Mouse (Mus musculus) liver, adult 2 months (tissue): ENCODE data around the gene Hspbap1. TPM values are rescaled to one million over a fixed set of nuclear protein-coding genes. Genes with fewer than 3 reads are reported as not detected.

Experiments used
- DNase-seq: peaks from one replicate; pipeline ENCODE4 v3.0.0-alpha.2; 2011; ENCODE audit warnings: low read depth, low spot score; ENCODE audit errors: extremely low read depth
- H3K27ac ChIP-seq: fragments of 200-500 bp; replicated peaks from 2 replicates; pipeline ENCODE4 v1.5.1; 2012; ENCODE audit warnings: low read depth, mild to moderate bottlenecking, control low read depth, inconsistent platforms, low read length; ENCODE audit not compliant: insufficient read depth
- H3K27me3 ChIP-seq: fragments of 200-500 bp; 2 replicates; pipeline ENCODE4 v1.6.1; 2012; ENCODE audit warnings: mild to moderate bottlenecking, moderate library complexity, low read length, inconsistent platforms; ENCODE audit not compliant: control insufficient read depth, insufficient read depth
- H3K36me3 ChIP-seq: fragments of 200-500 bp; 2 replicates; pipeline ENCODE4 v1.6.1; 2012; ENCODE audit warnings: low read length, inconsistent platforms; ENCODE audit not compliant: control insufficient read depth, insufficient read depth
- H3K4me1 ChIP-seq: fragments of 200-500 bp; 2 replicates; pipeline ENCODE4 v1.6.1; 2011; ENCODE audit warnings: low read length; ENCODE audit not compliant: control insufficient read depth, insufficient read depth
- H3K4me3 ChIP-seq: fragments of 200-500 bp; 2 replicates; pipeline ENCODE4 v1.5.1; 2011; ENCODE audit warnings: low read depth, mild to moderate bottlenecking, control low read depth, low read length, moderate library complexity; ENCODE audit not compliant: insufficient read depth
- H3K79me2 ChIP-seq: fragments of 200-500 bp; 2 replicates; pipeline ENCODE4 v1.6.1; 2012; ENCODE audit warnings: inconsistent platforms, mild to moderate bottlenecking, low read length, moderate library complexity; ENCODE audit not compliant: control insufficient read depth, insufficient read depth
- H3K9ac ChIP-seq: fragments of 200-500 bp; 2 replicates; pipeline ENCODE4 v1.6.1; 2012; ENCODE audit warnings: low read depth, mild to moderate bottlenecking, control low read depth, inconsistent platforms, low read length
- CTCF ChIP-seq: fragments of 200-500 bp; IDR thresholded peaks from 2 replicates; pipeline ENCODE4 v1.5.1; 2011; ENCODE audit warnings: low read depth, low read length, control low read depth
- POLR2A ChIP-seq: fragments of 200-500 bp; IDR thresholded peaks from 2 replicates; pipeline ENCODE4 v1.6.1; 2011; ENCODE audit warnings: low read length, control low read depth; ENCODE audit not compliant: insufficient read depth; ENCODE audit errors: extremely low read depth
- WGBS: fragments of 180-500 bp; shearing (Covaris S2); methylation state at CpG from one replicate; pipeline ENCODE4 v1.1.7; 2018; 5-methylcytosine and 5-hydroxymethylcytosine counted together
- polyA plus RNA-seq: library from polyadenylated mRNA; depleted of rRNA; stranded (reverse); fragments of >200 nt; gene quantifications from 2 replicates; pipeline ENCODE4 v1.2.3, GENCODE M21; 2012
- total RNA-seq: library from RNA; depleted of rRNA; stranded (reverse); fragments of >200 nt; gene quantifications from 2 replicates; pipeline ENCODE4 v1.2.3, GENCODE M21; 2014

Hspbap1 gene
- total and polyA plus RNA-seq, 2 experiments: 1.7 to 2.0 TPM

DNA sequence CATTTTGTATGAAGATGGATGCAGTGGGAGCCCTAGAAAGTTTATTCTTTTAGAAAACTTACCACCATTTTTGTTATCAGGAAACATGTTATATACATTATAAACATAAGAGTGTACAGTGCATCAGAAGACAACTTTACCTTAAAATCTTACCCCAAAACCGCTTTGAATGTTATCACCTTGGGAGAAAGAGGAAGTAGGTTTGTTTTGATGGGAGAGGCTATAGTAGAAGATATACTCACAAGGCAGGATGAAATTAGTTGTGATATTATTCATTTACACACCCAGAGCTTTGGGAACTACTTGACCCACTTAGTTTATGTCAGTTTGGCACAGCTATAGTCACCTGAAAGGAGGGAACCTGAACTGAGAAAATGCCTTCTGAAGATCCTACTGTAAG lies 5.7 kb downstream of the Hspbap1 start:
- no peaks in the 10 kb centered on the region for H3K27me3 ChIP-seq
- H3K27ac ChIP-seq: no peak overlapping the region
- no peak overlapping the region for H3K9ac ChIP-seq
- no peaks in the 10 kb centered on the region for H3K4me1 ChIP-seq
- no peaks in the 10 kb centered on the region for H3K36me3 ChIP-seq
- no peak overlapping the region for H3K4me3 ChIP-seq
- no peak for DNase-seq
- peaks cover 6% of the 10 kb centered on the region; the same call in 1 of the 2 replicates for H3K79me2 ChIP-seq
- WGBS: 85% methylated on average over 1 of the region's 1 CpGs
- TF ChIP-seq CTCF (no peak), POLR2A (no peak)

DNA sequence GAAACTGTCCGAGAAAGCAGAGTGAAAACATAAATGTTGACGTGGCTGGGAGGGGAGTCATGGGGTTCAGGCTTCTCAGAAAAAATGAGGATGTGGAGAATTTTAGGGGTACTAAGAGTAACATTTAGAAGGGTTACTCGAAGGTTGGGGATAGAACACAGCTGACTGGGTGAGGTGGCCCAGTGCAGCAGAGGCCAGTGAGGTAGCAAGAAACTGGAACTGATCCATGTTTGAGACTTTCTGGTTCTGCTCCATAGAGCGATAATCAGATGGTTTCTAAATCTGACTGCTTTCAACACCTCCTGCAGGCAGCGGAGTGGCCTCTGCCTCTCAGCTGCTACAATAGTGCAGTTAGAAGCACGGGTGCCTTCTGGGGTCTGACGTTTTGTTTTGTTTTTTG lies 6.6 kb downstream of the Hspbap1 start:
- Histone ChIP-seq H3K4me3 (no peak overlapping the region), H3K79me2 (0 out of 2 replicates have a peak, but pooled peaks cover 2% of the 10 kb centered on the region), H3K4me1 (no peaks in the 10 kb centered on the region), H3K27me3 (no peaks in the 10 kb centered on the region), H3K9ac (no peak overlapping the region), H3K36me3 (no peaks in the 10 kb centered on the region), H3K27ac (no peak overlapping the region)
- DNase-seq: no peak
- TF ChIP-seq POLR2A (no peak), CTCF (no peak)
- WGBS: 72% methylated on average over 7 of the region's 7 CpGs

DNA sequence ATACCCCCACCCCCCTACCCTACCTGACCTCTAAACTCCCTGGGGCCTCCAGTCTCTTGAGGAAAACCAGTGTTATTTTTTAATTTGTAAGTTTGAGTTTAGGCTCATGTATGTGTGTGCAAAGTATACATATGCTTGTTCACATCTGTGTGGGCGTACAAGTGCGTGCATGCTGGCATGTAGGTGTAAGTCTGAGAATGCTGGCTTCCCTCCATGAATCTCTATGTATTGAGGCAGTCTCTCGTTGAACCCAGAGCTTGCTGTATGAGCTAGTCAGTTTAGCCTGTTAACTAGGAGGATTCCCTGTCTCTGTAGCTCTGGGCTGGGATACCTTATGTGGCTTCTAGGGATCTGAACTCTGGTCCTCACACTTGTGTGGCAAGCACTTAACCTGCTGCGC lies 7.6 kb downstream of the Hspbap1 start:
- no peak for TF ChIP-seq CTCF
- no peaks in the 10 kb centered on the region for H3K36me3 ChIP-seq
- 95% methylated on average over 4 of the region's 4 CpGs for WGBS
- DNase-seq: no peak
- peaks cover 7% of the 10 kb centered on the region; the same call in 1 of the 2 replicates for H3K79me2 ChIP-seq
- H3K27ac ChIP-seq: no peak overlapping the region
- no peak overlapping the region for H3K4me3 ChIP-seq
- no peak overlapping the region for H3K9ac ChIP-seq
- H3K27me3 ChIP-seq: no peaks in the 10 kb centered on the region
- no peaks in the 10 kb centered on the region for H3K4me1 ChIP-seq

DNA sequence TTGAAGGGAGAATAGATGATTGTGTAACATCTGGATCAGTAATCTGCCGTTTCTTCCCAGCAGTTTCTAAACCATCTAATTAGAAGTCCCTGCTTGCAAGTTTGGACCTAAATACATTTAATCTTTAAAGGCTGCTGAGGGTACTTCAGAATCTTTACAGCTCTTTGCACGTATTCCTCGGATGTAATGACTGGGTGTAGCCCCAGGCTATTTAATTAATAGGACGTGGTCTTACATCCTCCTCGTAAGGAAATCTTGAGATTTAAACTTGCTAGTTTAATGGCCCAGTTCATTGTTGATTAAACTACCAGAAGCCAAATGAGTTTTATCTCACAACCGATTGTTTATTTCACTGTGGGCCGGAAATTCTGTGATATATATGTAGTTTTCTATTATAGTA lies 9.5 kb downstream of the Hspbap1 start:
- H3K4me1 ChIP-seq: no peaks in the 10 kb centered on the region
- no peak overlapping the region for H3K27ac ChIP-seq
- H3K79me2 ChIP-seq: peaks cover 10% of the 10 kb centered on the region; the same call in 1 of the 2 replicates
- WGBS: 80% methylated on average over 7 of the region's 7 CpGs
- H3K4me3 ChIP-seq: no peak overlapping the region
- DNase-seq: no peak
- H3K9ac ChIP-seq: no peak overlapping the region
- H3K27me3 ChIP-seq: no peaks in the 10 kb centered on the region
- TF ChIP-seq POLR2A (no peak), CTCF (no peak)
- H3K36me3 ChIP-seq: no peaks in the 10 kb centered on the region

DNA sequence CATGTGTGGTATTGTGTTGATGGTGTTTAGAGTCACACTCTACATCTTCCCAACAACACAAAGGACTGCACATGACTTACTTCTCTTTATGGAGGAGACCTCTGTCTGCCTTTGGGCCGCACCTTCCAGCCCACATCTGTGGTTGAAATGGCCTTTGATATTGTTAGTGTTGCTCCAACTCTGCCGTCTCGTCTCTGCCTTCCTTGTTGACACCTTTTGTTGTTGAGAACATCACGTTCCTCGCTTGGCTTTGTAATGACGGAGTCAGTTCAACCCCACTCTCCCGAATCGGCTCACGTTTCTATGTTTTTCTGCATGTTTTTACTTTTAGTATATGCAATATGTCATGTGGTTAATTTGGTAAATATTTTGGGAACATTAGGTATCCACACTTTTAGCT lies 10.9 kb downstream of the Hspbap1 start:
- DNase-seq: no peak
- no peaks in the 10 kb centered on the region for H3K36me3 ChIP-seq
- TF ChIP-seq POLR2A: no peak
- no peak for TF ChIP-seq CTCF
- H3K4me3 ChIP-seq: no peak overlapping the region
- peaks cover 10% of the 10 kb centered on the region; the same call in 1 of the 2 replicates for H3K79me2 ChIP-seq
- H3K27ac ChIP-seq: no peak overlapping the region
- no peaks in the 10 kb centered on the region for H3K4me1 ChIP-seq
- no peaks in the 10 kb centered on the region for H3K27me3 ChIP-seq
- WGBS: 93% methylated on average over 9 of the region's 9 CpGs
- no peak overlapping the region for H3K9ac ChIP-seq

DNA sequence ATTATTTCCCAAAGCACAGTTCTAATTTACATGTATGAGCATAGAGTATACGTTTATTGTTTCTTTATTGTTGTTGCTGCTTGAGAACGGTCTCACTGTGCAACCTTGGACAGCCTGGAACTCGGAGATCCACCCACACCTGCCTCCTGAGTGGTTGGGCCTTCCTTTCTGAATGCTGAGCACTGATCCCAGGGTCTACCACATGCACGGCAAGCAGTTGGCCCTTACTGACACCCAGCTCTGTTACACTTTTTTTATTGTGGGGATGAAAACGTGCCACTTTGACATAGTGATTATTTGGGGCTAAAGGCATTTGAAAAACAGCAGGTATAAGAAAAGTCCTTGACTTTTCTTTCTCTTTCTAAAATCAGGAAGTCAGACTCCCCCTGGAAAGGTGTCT lies 11.5 kb downstream of the Hspbap1 start:
- 90% methylated on average over 5 of the region's 5 CpGs for WGBS
- Histone ChIP-seq H3K9ac (no peak overlapping the region), H3K4me1 (no peaks in the 10 kb centered on the region), H3K27me3 (no peaks in the 10 kb centered on the region), H3K36me3 (no peaks in the 10 kb centered on the region), H3K4me3 (no peak overlapping the region), H3K79me2 (peaks cover 10% of the 10 kb centered on the region; the same call in 1 of the 2 replicates), H3K27ac (no peak overlapping the region)
- TF ChIP-seq CTCF (no peak), POLR2A (no peak)
- DNase-seq: no peak
